Mouse (Mus musculus): ENCODE measurements around the gene Lrrc4c.

GRCm38 (mm10) chr2:97018319-97018718 lies 700.4 kb downstream of the Lrrc4c start:
- no peak for TF ChIP-seq POLR2A (IDR thresholded peaks at IDR 0.05; ENCODE audit: borderline replicate concordance, extremely low read depth, insufficient read depth, insufficient read length, poor library complexity, severe bottlenecking)
- no peak for TF ChIP-seq CTCF (IDR thresholded peaks at IDR 0.05; ENCODE audit: borderline replicate concordance, extremely low read depth, insufficient read depth, insufficient read length)
